Mouse (Mus musculus) adrenal gland, postnatal 25 days (tissue): ENCODE measurements at regions not wholly inside any gene's neighbourhood (a gene's known extent, or its start where the extent isn't known, plus 50 kb on each side); places are given as distances from the start of the nearest gene placed in this dataset.
A peak's percentile ranks its signal among the peaks of the same experiment; 100 is the strongest.

ENCODE experiments used
- DNase-seq: peaks from one replicate; pipeline ENCODE4 v3.0.0; 2021; ENCODE audit warnings: mixed read lengths

- peak; percentile 6 for DNase-seq
Observed at GRCm38 (mm10) chr6:135525841-135526327, 163.5 kb downstream of the Emp1 start.

GRCm38 (mm10) chr6:135526460-135527160, 164.3 kb downstream of the Emp1 start:
- no peak for DNase-seq

GRCm38 (mm10) chr6:135527879-135528278, 165.5 kb downstream of the Emp1 start:
- no peak for DNase-seq

GRCm38 (mm10) chr6:135539791-135540646, 177.7 kb downstream of the Emp1 start:
- no peak for DNase-seq

GRCm38 (mm10) chr6:135541566-135541965, 179.2 kb downstream of the Emp1 start:
- no peak for DNase-seq

GRCm38 (mm10) chr6:135542356-135542755, 180.0 kb downstream of the Emp1 start:
- DNase-seq: no peak

GRCm38 (mm10) chr6:135543390-135543789, 181.0 kb downstream of the Emp1 start:
- no peak for DNase-seq

- no peak for DNase-seq
Observed at GRCm38 (mm10) chr6:135543863-135544262, 181.5 kb downstream of the Emp1 start.

- DNase-seq: no peak
Observed at GRCm38 (mm10) chr6:135550368-135550950, 188.1 kb downstream of the Emp1 start.

GRCm38 (mm10) chr6:135552396-135552795, 190.1 kb downstream of the Emp1 start:
- DNase-seq: no peak

- peak; percentile 87 for DNase-seq
Observed at GRCm38 (mm10) chr6:135559501-135559907, 197.2 kb downstream of the Emp1 start.

- DNase-seq: no peak
Observed at GRCm38 (mm10) chr6:135562267-135562666, 199.9 kb downstream of the Emp1 start.

GRCm38 (mm10) chr6:135563766-135564165, 201.4 kb downstream of the Emp1 start:
- no peak for DNase-seq

GRCm38 (mm10) chr6:135569086-135569485, 206.7 kb downstream of the Emp1 start:
- no peak for DNase-seq

GRCm38 (mm10) chr6:135575294-135575693, 212.9 kb downstream of the Emp1 start:
- no peak for DNase-seq

- no peak for DNase-seq
Observed at GRCm38 (mm10) chr6:135578728-135579127, 216.4 kb downstream of the Emp1 start.

- DNase-seq: no peak
Observed at GRCm38 (mm10) chr6:135582567-135582966, 220.2 kb downstream of the Emp1 start.

GRCm38 (mm10) chr6:135584782-135585181, 222.4 kb downstream of the Emp1 start:
- no peak for DNase-seq

GRCm38 (mm10) chr6:135590084-135590483, 227.7 kb downstream of the Emp1 start:
- DNase-seq: no peak

- DNase-seq: no peak
Observed at GRCm38 (mm10) chr6:135591085-135591484, 228.7 kb downstream of the Emp1 start.

- DNase-seq: no peak
Observed at GRCm38 (mm10) chr6:135596358-135596757, 234.0 kb downstream of the Emp1 start.

- DNase-seq: no peak
Observed at GRCm38 (mm10) chr6:135610504-135611096, 248.3 kb downstream of the Emp1 start.

- no peak for DNase-seq
Observed at GRCm38 (mm10) chr6:135627928-135628327, 265.6 kb downstream of the Emp1 start.
